ENCODE assay signal across 9 mouse cellular contexts in the genomic region with DNA sequence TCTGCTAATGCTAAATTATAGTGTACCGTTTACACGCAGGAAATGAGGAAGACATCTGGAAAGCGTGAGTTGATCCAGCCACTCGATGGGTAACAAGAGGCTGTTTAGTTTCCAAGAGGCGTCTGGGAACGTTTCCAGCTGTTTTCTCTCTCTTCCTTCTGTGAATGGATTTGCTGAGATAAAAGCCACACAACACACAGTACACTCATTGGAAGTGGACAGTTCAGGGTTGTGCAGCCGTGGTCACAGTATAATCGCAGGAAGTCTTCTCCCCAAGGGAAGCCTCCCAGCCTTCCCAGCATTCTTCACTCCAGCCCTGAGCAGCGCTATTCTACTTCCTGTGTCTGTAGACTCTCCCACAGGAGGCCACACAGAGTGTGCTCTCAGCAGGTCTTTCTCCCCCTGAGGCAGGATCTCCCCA. TPM values are rescaled to one million over a fixed set of nuclear protein-coding genes. Genes with fewer than 3 reads are reported as not detected.
DNase-seq lines count a peak whose midpoint lies in the region; ATAC-seq and TF ChIP-seq lines count a peak whose summit lies in the region.
"Had no signal": no experiment of that assay in that cellular context is flagged by ENCODE, and none has a peak within 500 bp of the region (broad histone marks: within the 10 kb centered on the region; RNA-seq: fewer than 3 reads in every experiment).

No protein-coding gene starts in this region.

- 13% methylated on average over 9 of the region's 9 CpGs for WGBS in heart, adult 2 months
- WGBS in liver, embryonic 12.5 days (ENCODE audit: insufficient replicate concordance), result 70% methylated on average over 9 of the region's 9 CpGs

- H3K27me3 ChIP-seq in heart, adult 2 months (ENCODE audit: control insufficient read depth, insufficient read depth, low read length), result no peaks in the 10 kb centered on the region
- H3K27me3 ChIP-seq in liver, embryonic 12.5 days (replicated peaks), result no peaks in the 10 kb centered on the region

- H3K4me1 ChIP-seq in heart, adult 2 months (ENCODE audit: control insufficient read depth, insufficient read depth, low read length), result peaks cover 12% of the 10 kb centered on the region
- H3K4me1 ChIP-seq in liver, embryonic 12.5 days, result no peaks in the 10 kb centered on the region

- no peak overlapping the region for H3K9ac ChIP-seq in heart, adult 2 months (ENCODE audit: low read depth, low read length)
- no peak overlapping the region for H3K9ac ChIP-seq in liver, embryonic 12.5 days

- H3K9me3 ChIP-seq in liver, embryonic 12.5 days (replicated peaks), result no peaks in the 10 kb centered on the region

- ATAC-seq in liver, embryonic 12.5 days, result 0 out of 2 replicates have a peak, but pooled peaks have one; percentile 42

- H3K27ac ChIP-seq in heart, adult 2 months, result peak overlapping the region; percentile 88
- peak overlapping the region; percentile 11; the same call in 1 of the 2 replicates for H3K27ac ChIP-seq in liver, embryonic 12.5 days
- H3K27ac ChIP-seq: left cerebral cortex, adult 2 months had no signal

- peak; percentile 81 for TF ChIP-seq POLR2A in heart, adult 2 months (IDR thresholded peaks at IDR 0.05; ENCODE audit: insufficient read depth, low read depth, low read length)

- peak; percentile 18; the same call in 1 of the 2 replicates for TF ChIP-seq CTCF in heart, adult 2 months (IDR thresholded peaks at IDR 0.05)

- H3K4me2 ChIP-seq in liver, embryonic 12.5 days, result no peak overlapping the region

- H3K36me3 ChIP-seq in heart, adult 2 months (ENCODE audit: control insufficient read depth, insufficient read depth, low read length), result peaks cover 5% of the 10 kb centered on the region
- H3K36me3 ChIP-seq in liver, embryonic 12.5 days, result peaks cover 25% of the 10 kb centered on the region

- H3K4me3 ChIP-seq in heart, adult 2 months, result peak overlapping the region; percentile 15
- no peak overlapping the region for H3K4me3 ChIP-seq in liver, embryonic 12.5 days
- H3K4me3 ChIP-seq: left cerebral cortex, adult 2 months had no signal

- DNase-seq in urinary bladder, postnatal 4 days (ENCODE audit: low spot score in 2 of 2), result peak; percentile 62 to 64
- no peak for DNase-seq in urinary bladder, postnatal 10 days (ENCODE audit: low spot score)
- peak; percentile 78 to 85 for DNase-seq in heart, adult 2 months
- peak; percentile 40 for DNase-seq in kidney, adult 18-20 months
- peak; percentile 21 for DNase-seq in right cerebral cortex, postnatal 14 days
- DNase-seq in yolk sac, embryonic 10.5 days (ENCODE audit: low spot score), result no peak
- DNase-seq in cerebellum, adult 9-10 months, result no peak

- TF ChIP-seq EP300 in heart, adult 2 months (IDR thresholded peaks at IDR 0.05; ENCODE audit: insufficient read depth, low read depth, low read length), result peak; percentile 96

- intact Hi-C loops in heart, adult 2 months (cut with DNase I), result no loop called here

- no peaks in the 10 kb centered on the region for H3K79me2 ChIP-seq in heart, adult 2 months (replicated peaks; ENCODE audit: control insufficient read depth, insufficient read depth, low read length)

RNA-seq across cellular contexts. Expression of gene Tango6, which starts 22.0 kb away (rescaled TPM):
- total RNA-seq in heart, adult 2 months (2021), result 10 to 100 TPM; 10.2 to 10.5 TPM
- polyA plus RNA-seq in heart, adult 2 months (2012; rRNA removed), result 5.2 and 7.7 TPM in 2 replicates
- 6.0 and 6.4 TPM in 2 replicates for polyA plus RNA-seq in liver, embryonic 12.5 days (2016; fragmentation: Nextera tagmentation; extraction: Ambion mirVana)

Comparison
In these comparisons a context has a peak if more than half of its experiments do, and no peak if none do; other contexts are left out.
1. DNase-seq: peak in urinary bladder, postnatal 4 days (2 of 2), heart, adult 2 months (2 of 2), kidney, adult 18-20 months (single experiment) and right cerebral cortex, postnatal 14 days (single experiment); none in urinary bladder, postnatal 10 days (single experiment), yolk sac, embryonic 10.5 days (single experiment) and cerebellum, adult 9-10 months (single experiment).